18 mouse cellular contexts compared by ENCODE assay signal in genomic region chr9:121677069-121677468, GRCm38 (mm10). TPM values are rescaled to one million over a fixed set of nuclear protein-coding genes. Genes with fewer than 3 reads are reported as not detected.
DNase-seq lines count a peak whose midpoint lies in the region; ATAC-seq and TF ChIP-seq lines count a peak whose summit lies in the region.
"Had no signal": no experiment of that assay in that cellular context is flagged by ENCODE, and none has a peak within 500 bp of the region (broad histone marks: within the 10 kb centered on the region; RNA-seq: fewer than 3 reads in every experiment).

No protein-coding gene starts in this region.

- TF ChIP-seq POLR2A in lung, adult 2 months (IDR thresholded peaks at IDR 0.05; ENCODE audit: borderline replicate concordance, extremely low read depth, low read depth, low read length) = no peak
- TF ChIP-seq POLR2A in bone marrow macrophage, adult 2 months (IDR thresholded peaks at IDR 0.05; ENCODE audit: borderline replicate concordance, low read depth, low read length) = no peak

- peaks cover 9% of the 10 kb centered on the region for H3K36me3 ChIP-seq in forebrain, embryonic 14.5 days (ENCODE audit: control insufficient read depth, insufficient read depth, low read length)
- H3K36me3 ChIP-seq: limb, embryonic 15.5 days; stomach, embryonic 15.5 days had no signal

- 30% methylated on average over 4 of the region's 4 CpGs for WGBS in lung, adult 2 months
- 94% methylated on average over 4 of the region's 4 CpGs for WGBS in forebrain, embryonic 14.5 days

- no peaks in the 10 kb centered on the region for H3K9me3 ChIP-seq in forebrain, embryonic 14.5 days (replicated peaks; ENCODE audit: control insufficient read depth, low read length)
- H3K9me3 ChIP-seq: embryonic facial prominence, embryonic 13.5 days; limb, embryonic 15.5 days; stomach, embryonic 15.5 days had no signal

- H3K4me1 ChIP-seq in lung, adult 2 months (ENCODE audit: control insufficient read depth, insufficient read depth, low read length) = peaks cover 29% of the 10 kb centered on the region
- peaks cover 34% of the 10 kb centered on the region for H3K4me1 ChIP-seq in bone marrow macrophage, adult 2 months (ENCODE audit: control insufficient read depth, insufficient read depth, low read length)
- no peaks in the 10 kb centered on the region; the same call in 1 of the 2 replicates for H3K4me1 ChIP-seq in forebrain, embryonic 14.5 days (ENCODE audit: control insufficient read depth, insufficient read depth, low read length)

- H3K27ac ChIP-seq in bone marrow macrophage, adult 2 months (ENCODE audit: insufficient read depth, low read depth, low read length) = peak overlapping the region; percentile 30; the same call in 1 of the 2 replicates
- no peak overlapping the region for H3K27ac ChIP-seq in forebrain, embryonic 14.5 days (ENCODE audit: low read depth, low read length)
- H3K27ac ChIP-seq: embryonic facial prominence, embryonic 13.5 days; heart, adult 2 months; hindbrain, embryonic 14.5 days; layer of hippocampus, adult 2 months; limb, embryonic 15.5 days; stomach, embryonic 15.5 days had no signal

- no peak overlapping the region for H3K4me3 ChIP-seq in lung, adult 2 months (replicated peaks; ENCODE audit: extremely low read depth, low read depth, low read length)
- no peak overlapping the region for H3K4me3 ChIP-seq in bone marrow macrophage, adult 2 months (ENCODE audit: insufficient read depth, low read length)
- no peak overlapping the region for H3K4me3 ChIP-seq in forebrain, embryonic 14.5 days (ENCODE audit: low read depth, low read length)
- H3K4me3 ChIP-seq: embryonic facial prominence, embryonic 13.5 days; heart, adult 2 months; layer of hippocampus, adult 2 months; limb, embryonic 15.5 days; stomach, embryonic 15.5 days had no signal

- no peak overlapping the region for H3K9ac ChIP-seq in forebrain, embryonic 14.5 days (ENCODE audit: low read length)
- H3K9ac ChIP-seq: embryonic facial prominence, embryonic 13.5 days; hindbrain, embryonic 14.5 days; limb, embryonic 15.5 days; stomach, embryonic 15.5 days had no signal

- H3K27me3 ChIP-seq in forebrain, embryonic 14.5 days (replicated peaks; ENCODE audit: control insufficient read depth, insufficient read depth, low read length) = no peaks in the 10 kb centered on the region
- H3K27me3 ChIP-seq: embryonic facial prominence, embryonic 13.5 days; limb, embryonic 15.5 days; stomach, embryonic 15.5 days had no signal

- ATAC-seq in monocyte, adult 5-6 weeks (replicated peaks; ENCODE audit: insufficient number of reproducible peaks, low FRiP score, low TSS enrichment, poor library complexity, severe bottlenecking) = peak; percentile 15; the same call in 1 of the 2 replicates
- ATAC-seq in forebrain, embryonic 14.5 days = no peak

- peak; percentile 30 to 54 for DNase-seq in lung, postnatal 4 days
- DNase-seq in lung, adult 2 months = no peak
- DNase-seq in CD4-positive, CD25-positive, alpha-beta regulatory T cell, adult 2 months (ENCODE audit: low read depth, low spot score) = peak; percentile 43
- DNase-seq in forebrain, embryonic 14.5 days (ENCODE audit: low spot score) = no peak
- no peak for DNase-seq in layer of hippocampus, postnatal 14 days (ENCODE audit: low spot score in 2 of 2)
- DNase-seq: adrenal gland, adult 8-10 months; cerebellum, postnatal 25 days; heart, adult 2 months had no signal

- TF ChIP-seq CTCF in lung, adult 2 months (IDR thresholded peaks at IDR 0.05; ENCODE audit: insufficient read depth, low read length) = no peak
- TF ChIP-seq CTCF in bone marrow macrophage, adult 2 months (IDR thresholded peaks at IDR 0.05; ENCODE audit: low read depth, low read length) = no peak

- no peak overlapping the region for H3K4me2 ChIP-seq in forebrain, embryonic 14.5 days (ENCODE audit: low read length)
- H3K4me2 ChIP-seq: embryonic facial prominence, embryonic 13.5 days; hindbrain, embryonic 14.5 days; limb, embryonic 15.5 days; stomach, embryonic 15.5 days had no signal

RNA-seq across cellular contexts. Expression of gene Sec22c, which starts 28.2 kb away (rescaled TPM):
- 8.9 and 9.9 TPM in 2 replicates for polyA plus RNA-seq in lung, adult 2 months (2012; rRNA removed)
- polyA plus RNA-seq in bone marrow macrophage, adult 2 months (2012; ENCODE audit: insufficient read depth, insufficient read length, missing spikeins) = 9.3 and 14.2 TPM in 2 replicates
- 1.1 to 4.3 TPM (median 3.0 TPM) in 3 replicates for total RNA-seq in monocyte, adult 5-6 weeks (2017)
- polyA plus RNA-seq in forebrain, embryonic 14.5 days (2014; fragmentation: Nextera tagmentation; extraction: Ambion mirVana) = 20.5 and 24.1 TPM in 2 replicates
- 10 to 100 TPM; 26.4 to 28.7 TPM for total RNA-seq in layer of hippocampus, postnatal 14 days (2021)

RNA-seq across cellular contexts. Expression of gene Ss18l2, which starts 33.1 kb away (rescaled TPM):
- polyA plus RNA-seq in lung, adult 2 months (2012; rRNA removed) = 18.4 and 22.2 TPM in 2 replicates
- polyA plus RNA-seq in bone marrow macrophage, adult 2 months (2012; ENCODE audit: insufficient read depth, insufficient read length, missing spikeins) = 27.5 and 34.0 TPM in 2 replicates
- 14.6 to 46.7 TPM (median 28.7 TPM) in 3 replicates for total RNA-seq in monocyte, adult 5-6 weeks (2017)
- 149 and 186 TPM in 2 replicates for polyA plus RNA-seq in forebrain, embryonic 14.5 days (2014; fragmentation: Nextera tagmentation; extraction: Ambion mirVana)
- 10 to 100 TPM; 83.1 to 92.6 TPM for total RNA-seq in layer of hippocampus, postnatal 14 days (2021)

RNA-seq across cellular contexts. Expression of gene Vipr1, which starts 34.6 kb away (rescaled TPM):
- polyA plus RNA-seq in lung, adult 2 months (2012; rRNA removed) = 2.2 and 2.6 TPM in 2 replicates
- 4.1 and 4.8 TPM in 2 replicates for polyA plus RNA-seq in bone marrow macrophage, adult 2 months (2012; ENCODE audit: insufficient read depth, insufficient read length, missing spikeins)
- 0.29 to 0.78 TPM (median 0.32 TPM) in 3 replicates for total RNA-seq in monocyte, adult 5-6 weeks (2017)
- 0.38 and 0.46 TPM in 2 replicates for polyA plus RNA-seq in forebrain, embryonic 14.5 days (2014; fragmentation: Nextera tagmentation; extraction: Ambion mirVana)
- 10 to 100 TPM; 10.6 TPM for total RNA-seq in layer of hippocampus, postnatal 14 days (2021)
- total RNA-seq: megakaryocyte-erythroid progenitor cell, adult 5-6 weeks had no signal

RNA-seq across cellular contexts. Expression of gene Lyzl4, which starts 35.2 kb away (rescaled TPM):
- polyA plus RNA-seq in lung, adult 2 months (2012; rRNA removed) = 0.66 and 0.72 TPM in 2 replicates
- 11.5 and 11.8 TPM in 2 replicates for polyA plus RNA-seq in bone marrow macrophage, adult 2 months (2012; ENCODE audit: insufficient read depth, insufficient read length, missing spikeins)
- not detected in 3 replicates for total RNA-seq in monocyte, adult 5-6 weeks (2017)
- polyA plus RNA-seq in forebrain, embryonic 14.5 days (2014; fragmentation: Nextera tagmentation; extraction: Ambion mirVana) = 0.18 TPM in 1 of 2 replicates, not detected in the other
- total RNA-seq in layer of hippocampus, postnatal 14 days (2021) = 1 to 10 TPM in 1 of 2 experiments, under 1 TPM in 1; 0.69 to 1.3 TPM
- total RNA-seq: heart, adult 2 months; megakaryocyte-erythroid progenitor cell, adult 5-6 weeks had no signal
- polyA plus RNA-seq: forebrain, embryonic 11.5 days; heart, postnatal 0 days had no signal

RNA-seq across cellular contexts. Expression of gene Nktr, which starts 41.9 kb away (rescaled TPM):
- polyA plus RNA-seq in lung, adult 2 months (2012; rRNA removed) = 36.6 and 48.6 TPM in 2 replicates
- polyA plus RNA-seq in bone marrow macrophage, adult 2 months (2012; ENCODE audit: insufficient read depth, insufficient read length, missing spikeins) = 109 and 111 TPM in 2 replicates
- total RNA-seq in monocyte, adult 5-6 weeks (2017) = 193 to 365 TPM (median 198 TPM) in 3 replicates
- 41.5 and 53.0 TPM in 2 replicates for polyA plus RNA-seq in forebrain, embryonic 14.5 days (2014; fragmentation: Nextera tagmentation; extraction: Ambion mirVana)
- total RNA-seq in layer of hippocampus, postnatal 14 days (2021) = 100 to 1,000 TPM; 105 to 121 TPM

Comparison
In these comparisons a context has a peak if more than half of its experiments do, and no peak if none do; other contexts are left out.
1. DNase-seq: peak in lung, postnatal 4 days (2 of 2) and CD4-positive, CD25-positive, alpha-beta regulatory T cell, adult 2 months (single experiment); none in lung, adult 2 months (single experiment), forebrain, embryonic 14.5 days (single experiment) and layer of hippocampus, postnatal 14 days (0 of 2).